Mouse (Mus musculus): Measurements from ENCODE around the gene Tmem171. TPM values are rescaled to one million over a fixed set of nuclear protein-coding genes. Genes with fewer than 3 reads are reported as not detected.

The Tmem171 gene
- polyA plus RNA-seq, 1 experiment from 2014 or later, result 0.93 TPM

- H3K36me3 ChIP-seq, result no peaks in the 10 kb centered on the region
- whole genome bisulfite sequencing, result 57% methylated on average over 3 of the region's 3 CpGs
- ATAC-seq (ENCODE audit: insufficient number of reproducible peaks, low FRiP score), result no peak
- H3K9ac ChIP-seq, result no peak overlapping the region
- H3K27me3 ChIP-seq (replicated peaks), result no peaks in the 10 kb centered on the region
- no peak overlapping the region for H3K27ac ChIP-seq (ENCODE audit: poor library complexity, severe bottlenecking)
- no peak overlapping the region for H3K4me3 ChIP-seq
- 0 out of 2 replicates have a peak, but pooled peaks cover 3% of the 10 kb centered on the region for H3K9me3 ChIP-seq (replicated peaks)
- 0 out of 2 replicates have a peak, but pooled peaks cover 8% of the 10 kb centered on the region for H3K4me1 ChIP-seq (replicated peaks)
- no peak overlapping the region for H3K4me2 ChIP-seq
Measured at GRCm38 (mm10) chr13:98669296-98669695, 25.3 kb downstream of the Tmem171 start.

- Histone ChIP-seq H3K4me2 (no peak overlapping the region), H3K4me1 (replicated peaks) (0 out of 2 replicates have a peak, but pooled peaks cover 8% of the 10 kb centered on the region), H3K36me3 (no peaks in the 10 kb centered on the region), H3K4me3 (no peak overlapping the region), H3K27me3 (replicated peaks) (no peaks in the 10 kb centered on the region), H3K9me3 (replicated peaks) (0 out of 2 replicates have a peak, but pooled peaks cover 4% of the 10 kb centered on the region), H3K9ac (no peak overlapping the region), H3K27ac (ENCODE audit: poor library complexity, severe bottlenecking) (no peak overlapping the region)
- WGBS, result 18% methylated on average over 3 of the region's 3 CpGs
- ATAC-seq (ENCODE audit: insufficient number of reproducible peaks, low FRiP score), result no peak
Measured at GRCm38 (mm10) chr13:98667316-98667715, 27.3 kb downstream of the Tmem171 start.

GRCm38 (mm10) chr13:98665240-98665639 lies 29.4 kb downstream of the Tmem171 start:
- 0 out of 2 replicates have a peak, but pooled peaks cover 6% of the 10 kb centered on the region for H3K9me3 ChIP-seq (replicated peaks)
- H3K9ac ChIP-seq, result no peak overlapping the region
- ATAC-seq (ENCODE audit: insufficient number of reproducible peaks, low FRiP score), result no peak
- H3K4me1 ChIP-seq (replicated peaks), result 0 out of 2 replicates have a peak, but pooled peaks cover 8% of the 10 kb centered on the region
- H3K36me3 ChIP-seq, result no peaks in the 10 kb centered on the region
- no peak overlapping the region for H3K4me3 ChIP-seq
- no peak overlapping the region for H3K4me2 ChIP-seq
- no peaks in the 10 kb centered on the region for H3K27me3 ChIP-seq (replicated peaks)
- no peak overlapping the region for H3K27ac ChIP-seq (ENCODE audit: poor library complexity, severe bottlenecking)
- 77% methylated on average over 10 of the region's 10 CpGs for WGBS

GRCm38 (mm10) chr13:98662173-98662675 lies 32.4 kb downstream of the Tmem171 start:
- Histone ChIP-seq H3K9me3 (replicated peaks) (peaks cover 6% of the 10 kb centered on the region; the same call in 1 of the 2 replicates), H3K36me3 (no peaks in the 10 kb centered on the region), H3K4me2 (no peak overlapping the region), H3K27ac (ENCODE audit: poor library complexity, severe bottlenecking) (no peak overlapping the region), H3K27me3 (replicated peaks) (no peaks in the 10 kb centered on the region), H3K4me3 (no peak overlapping the region), H3K4me1 (replicated peaks) (0 out of 2 replicates have a peak, but pooled peaks cover 5% of the 10 kb centered on the region), H3K9ac (no peak overlapping the region)
- 81% methylated on average over 4 of the region's 4 CpGs for whole genome bisulfite sequencing
- no peak for ATAC-seq (ENCODE audit: insufficient number of reproducible peaks, low FRiP score)

GRCm38 (mm10) chr13:98656034-98656471 lies 38.6 kb downstream of the Tmem171 start:
- WGBS, result 83% methylated on average over 16 of the region's 16 CpGs
- ATAC-seq (ENCODE audit: insufficient number of reproducible peaks, low FRiP score), result no peak

GRCm38 (mm10) chr13:98655346-98655745 lies 39.3 kb downstream of the Tmem171 start:
- Histone ChIP-seq H3K4me1 (replicated peaks) (peaks cover 14% of the 10 kb centered on the region), H3K4me3 (no peak overlapping the region), H3K9me3 (replicated peaks) (peaks cover 4% of the 10 kb centered on the region; the same call in 1 of the 2 replicates), H3K36me3 (no peaks in the 10 kb centered on the region), H3K4me2 (no peak overlapping the region), H3K27ac (ENCODE audit: poor library complexity, severe bottlenecking) (no peak overlapping the region), H3K27me3 (replicated peaks) (no peaks in the 10 kb centered on the region), H3K9ac (no peak overlapping the region)
- 84% methylated on average over 4 of the region's 4 CpGs for WGBS
- ATAC-seq (ENCODE audit: insufficient number of reproducible peaks, low FRiP score), result no peak

More at GRCm38 (mm10) chr13:98656034-98656471, 38.6 kb downstream of the Tmem171 start:
- H3K4me2 ChIP-seq, result no peak overlapping the region
- no peak overlapping the region for H3K9ac ChIP-seq
- no peaks in the 10 kb centered on the region for H3K36me3 ChIP-seq
- H3K9me3 ChIP-seq (replicated peaks), result peaks cover 4% of the 10 kb centered on the region; the same call in 1 of the 2 replicates
- H3K4me3 ChIP-seq, result no peak overlapping the region
- no peak overlapping the region for H3K27ac ChIP-seq (ENCODE audit: poor library complexity, severe bottlenecking)
- no peaks in the 10 kb centered on the region for H3K27me3 ChIP-seq (replicated peaks)
- peaks cover 14% of the 10 kb centered on the region for H3K4me1 ChIP-seq (replicated peaks)

- Histone ChIP-seq H3K9me3 (replicated peaks) (peaks cover 4% of the 10 kb centered on the region; the same call in 1 of the 2 replicates), H3K4me2 (no peak overlapping the region), H3K4me3 (no peak overlapping the region), H3K9ac (no peak overlapping the region), H3K27ac (ENCODE audit: poor library complexity, severe bottlenecking) (no peak overlapping the region), H3K27me3 (replicated peaks) (no peaks in the 10 kb centered on the region), H3K4me1 (replicated peaks) (peaks cover 14% of the 10 kb centered on the region), H3K36me3 (no peaks in the 10 kb centered on the region)
- WGBS, result 82% methylated on average over 10 of the region's 10 CpGs
- no peak for ATAC-seq (ENCODE audit: insufficient number of reproducible peaks, low FRiP score)
Measured at GRCm38 (mm10) chr13:98654129-98654939, 40.3 kb downstream of the Tmem171 start.

GRCm38 (mm10) chr13:98652194-98652593 lies 42.4 kb downstream of the Tmem171 start:
- no peaks in the 10 kb centered on the region for H3K36me3 ChIP-seq

GRCm38 (mm10) chr13:98651228-98651977 lies 43.2 kb downstream of the Tmem171 start:
- H3K36me3 ChIP-seq, result no peaks in the 10 kb centered on the region
- no peak overlapping the region for H3K27ac ChIP-seq (ENCODE audit: poor library complexity, severe bottlenecking)
- no peaks in the 10 kb centered on the region for H3K27me3 ChIP-seq (replicated peaks)
- ATAC-seq (ENCODE audit: insufficient number of reproducible peaks, low FRiP score), result no peak; the same call in 1 of the 2 replicates
- H3K4me2 ChIP-seq, result no peak overlapping the region
- no peak overlapping the region for H3K9ac ChIP-seq
- H3K4me1 ChIP-seq (replicated peaks), result peaks cover 14% of the 10 kb centered on the region
- WGBS, result 74% methylated on average over 17 of the region's 17 CpGs
- H3K9me3 ChIP-seq (replicated peaks), result no peaks in the 10 kb centered on the region
- H3K4me3 ChIP-seq, result no peak overlapping the region

More at GRCm38 (mm10) chr13:98652194-98652593, 42.4 kb downstream of the Tmem171 start:
- H3K27me3 ChIP-seq (replicated peaks), result no peaks in the 10 kb centered on the region
- no peak overlapping the region for H3K4me3 ChIP-seq
- peaks cover 14% of the 10 kb centered on the region for H3K4me1 ChIP-seq (replicated peaks)
- no peaks in the 10 kb centered on the region for H3K9me3 ChIP-seq (replicated peaks)
- no peak overlapping the region for H3K9ac ChIP-seq
- 52% methylated on average over 2 of the region's 2 CpGs for WGBS
- H3K4me2 ChIP-seq, result no peak overlapping the region
- no peak for ATAC-seq (ENCODE audit: insufficient number of reproducible peaks, low FRiP score)
- no peak overlapping the region for H3K27ac ChIP-seq (ENCODE audit: poor library complexity, severe bottlenecking)

- WGBS, result 79% methylated on average over 22 of the region's 22 CpGs
Measured at GRCm38 (mm10) chr13:98647775-98648568, 46.7 kb downstream of the Tmem171 start.

More at GRCm38 (mm10) chr13:98647775-98648568, 46.7 kb downstream of the Tmem171 start:
- no peak overlapping the region for H3K4me3 ChIP-seq
- no peaks in the 10 kb centered on the region for H3K9me3 ChIP-seq (replicated peaks)
- no peaks in the 10 kb centered on the region for H3K27me3 ChIP-seq (replicated peaks)
- H3K36me3 ChIP-seq, result no peaks in the 10 kb centered on the region
- H3K4me1 ChIP-seq (replicated peaks), result peaks cover 14% of the 10 kb centered on the region
- H3K9ac ChIP-seq, result no peak overlapping the region
- no peak overlapping the region for H3K4me2 ChIP-seq
- no peak for ATAC-seq (ENCODE audit: insufficient number of reproducible peaks, low FRiP score)
- H3K27ac ChIP-seq (ENCODE audit: poor library complexity, severe bottlenecking), result no peak overlapping the region
